Mouse (Mus musculus) heart, embryonic 13.5 days (tissue): ENCODE data around the gene Tns3. TPM values are rescaled to one million over a fixed set of nuclear protein-coding genes. Genes with fewer than 3 reads are reported as not detected.
A peak's percentile ranks its signal among the peaks of the same experiment; 100 is the strongest.

Experiments used
- ATAC-seq: fragments of 200-750 bp; cut with Nextera tagmentation; 2 replicates; pipeline ENCODE4 v1.8.0; 2017; ENCODE audit warnings: moderate TSS enrichment; ENCODE audit not compliant: insufficient number of reproducible peaks, low FRiP score, low TSS enrichment; ENCODE audit errors: extremely low read depth
- H3K27ac ChIP-seq: fragments of 300-500 bp; sonication (generic); replicated peaks from 2 replicates; pipeline ENCODE4 v1.5.1; 2015; ENCODE audit warnings: moderate library complexity, mild to moderate bottlenecking, inconsistent platforms
- H3K27me3 ChIP-seq: fragments of 300-500 bp; sonication (generic); replicated peaks from 2 replicates; pipeline ENCODE4 v1.6.1; 2015; ENCODE audit warnings: mild to moderate bottlenecking, inconsistent platforms
- H3K36me3 ChIP-seq: fragments of 300-500 bp; sonication (generic); 2 replicates; pipeline ENCODE4 v1.6.1; 2015; ENCODE audit warnings: mild to moderate bottlenecking, inconsistent platforms
- H3K4me1 ChIP-seq: fragments of 300-500 bp; sonication (generic); 2 replicates; pipeline ENCODE4 v1.6.1; 2015; ENCODE audit warnings: inconsistent platforms
- H3K4me2 ChIP-seq: fragments of 300-500 bp; sonication (generic); 2 replicates; pipeline ENCODE4 v1.6.1; 2015; ENCODE audit warnings: inconsistent platforms, mild to moderate bottlenecking, moderate library complexity
- H3K4me3 ChIP-seq: fragments of 300-500 bp; sonication (generic); 2 replicates; pipeline ENCODE4 v1.5.1; 2015; ENCODE audit warnings: moderate library complexity, mild to moderate bottlenecking, inconsistent platforms
- H3K9ac ChIP-seq: fragments of 300-500 bp; sonication (generic); 2 replicates; pipeline ENCODE4 v1.6.1; 2015; ENCODE audit warnings: inconsistent platforms, mild to moderate bottlenecking, moderate library complexity
- H3K9me3 ChIP-seq: fragments of 300-500 bp; sonication (generic); 2 replicates; pipeline ENCODE4 v1.6.1; 2016; ENCODE audit warnings: inconsistent platforms
- WGBS: fragments of 180-500 bp; shearing (Covaris S2); methylation state at CpG from one replicate; pipeline ENCODE4 v1.1.7; 2015; ENCODE audit warnings: mixed read lengths; 5-methylcytosine and 5-hydroxymethylcytosine counted together
- polyA plus RNA-seq: library from polyadenylated mRNA; unstranded; fragments of >200 nt; fragmentation: Nextera tagmentation; extraction: Ambion mirVana; gene quantifications from 2 replicates; pipeline ENCODE4 v1.2.1, GENCODE M21; 2015

The Tns3 gene
- polyA plus RNA-seq, 1 experiment from 2014 or later: 15.2 TPM

- no peak for ATAC-seq
Observed at GRCm38 (mm10) chr11:8659851-8660250, 4.5 kb downstream of the Tns3 start.

GRCm38 (mm10) chr11:8659061-8659460 is 5.3 kb downstream of the Tns3 start:
- peaks cover 70% of the 10 kb centered on the region for H3K4me1 ChIP-seq
- H3K9ac ChIP-seq: peak overlapping the region; percentile 62; the same call in 1 of the 2 replicates
- peaks cover 17% of the 10 kb centered on the region; the same call in 1 of the 2 replicates for H3K36me3 ChIP-seq
- H3K4me3 ChIP-seq: no peak overlapping the region
- no peaks in the 10 kb centered on the region for H3K9me3 ChIP-seq
- peak overlapping the region; percentile 59 for H3K27ac ChIP-seq
- H3K4me2 ChIP-seq: no peak overlapping the region
- no peaks in the 10 kb centered on the region for H3K27me3 ChIP-seq
- no peak; the same call in 1 of the 2 replicates for ATAC-seq
- WGBS: 66% methylated on average over 6 of the region's 6 CpGs

More at GRCm38 (mm10) chr11:8659851-8660250, 4.5 kb downstream of the Tns3 start:
- peak overlapping the region; percentile 16 for H3K4me2 ChIP-seq
- 31% methylated on average over 9 of the region's 9 CpGs for WGBS
- peaks cover 17% of the 10 kb centered on the region; the same call in 1 of the 2 replicates for H3K36me3 ChIP-seq
- H3K27ac ChIP-seq: peak overlapping the region; percentile 59
- H3K4me3 ChIP-seq: no peak overlapping the region; the same call in 1 of the 2 replicates
- no peaks in the 10 kb centered on the region for H3K9me3 ChIP-seq
- peak overlapping the region; percentile 20; the same call in 1 of the 2 replicates for H3K9ac ChIP-seq
- peaks cover 3% of the 10 kb centered on the region for H3K27me3 ChIP-seq
- H3K4me1 ChIP-seq: peaks cover 67% of the 10 kb centered on the region

- Histone ChIP-seq H3K27me3 (no peaks in the 10 kb centered on the region), H3K27ac (no peak overlapping the region), H3K9me3 (no peaks in the 10 kb centered on the region), H3K36me3 (peaks cover 17% of the 10 kb centered on the region; the same call in 1 of the 2 replicates), H3K9ac (no peak overlapping the region), H3K4me3 (no peak overlapping the region), H3K4me2 (no peak overlapping the region), H3K4me1 (peaks cover 75% of the 10 kb centered on the region)
- no peak for ATAC-seq
- WGBS: 89% methylated on average over 8 of the region's 8 CpGs
Observed at GRCm38 (mm10) chr11:8657493-8657892, 6.8 kb downstream of the Tns3 start.

GRCm38 (mm10) chr11:8656448-8657393 is 7.6 kb downstream of the Tns3 start:
- Histone ChIP-seq H3K27me3 (no peaks in the 10 kb centered on the region), H3K9ac (no peak overlapping the region), H3K27ac (no peak overlapping the region), H3K36me3 (peaks cover 17% of the 10 kb centered on the region; the same call in 1 of the 2 replicates), H3K9me3 (no peaks in the 10 kb centered on the region), H3K4me1 (peaks cover 75% of the 10 kb centered on the region), H3K4me2 (no peak overlapping the region), H3K4me3 (no peak overlapping the region)
- WGBS: 76% methylated on average over 12 of the region's 12 CpGs
- ATAC-seq: no peak

- H3K9ac ChIP-seq: no peak overlapping the region
- peak overlapping the region; percentile 70 for H3K27ac ChIP-seq
- no peak for ATAC-seq
- no peaks in the 10 kb centered on the region for H3K9me3 ChIP-seq
- 66% methylated on average over 13 of the region's 13 CpGs for WGBS
- no peak overlapping the region for H3K4me2 ChIP-seq
- peaks cover 9% of the 10 kb centered on the region; the same call in 1 of the 2 replicates for H3K36me3 ChIP-seq
- H3K4me3 ChIP-seq: no peak overlapping the region
- H3K27me3 ChIP-seq: no peaks in the 10 kb centered on the region
- H3K4me1 ChIP-seq: peaks cover 73% of the 10 kb centered on the region
Observed at GRCm38 (mm10) chr11:8653800-8654295, 10.5 kb downstream of the Tns3 start.

- Histone ChIP-seq H3K9ac (0 out of 2 replicates have a peak overlapping the region, but pooled peaks have one; percentile 37), H3K4me1 (peaks cover 78% of the 10 kb centered on the region), H3K36me3 (peaks cover under 1% of the 10 kb centered on the region; the same call in 1 of the 2 replicates), H3K27me3 (no peaks in the 10 kb centered on the region), H3K9me3 (no peaks in the 10 kb centered on the region), H3K4me3 (no peak overlapping the region), H3K4me2 (peak overlapping the region; percentile 4; the same call in 1 of the 2 replicates), H3K27ac (peak overlapping the region; percentile 70)
- WGBS: 42% methylated on average over 10 of the region's 10 CpGs
- no peak for ATAC-seq
Observed at GRCm38 (mm10) chr11:8652792-8653645, 11.3 kb downstream of the Tns3 start.

- no peaks in the 10 kb centered on the region for H3K27me3 ChIP-seq
- H3K9ac ChIP-seq: no peak overlapping the region
- H3K4me3 ChIP-seq: no peak overlapping the region
- H3K27ac ChIP-seq: peak overlapping the region; percentile 70
- H3K4me1 ChIP-seq: peaks cover 86% of the 10 kb centered on the region
- H3K36me3 ChIP-seq: no peaks in the 10 kb centered on the region
- H3K4me2 ChIP-seq: no peak overlapping the region
- no peaks in the 10 kb centered on the region for H3K9me3 ChIP-seq
- WGBS: 77% methylated on average over 10 of the region's 10 CpGs
- no peak for ATAC-seq
Observed at GRCm38 (mm10) chr11:8652116-8652714, 12.1 kb downstream of the Tns3 start.

GRCm38 (mm10) chr11:8651448-8652035 is 12.8 kb downstream of the Tns3 start:
- no peaks in the 10 kb centered on the region for H3K36me3 ChIP-seq
- H3K9me3 ChIP-seq: no peaks in the 10 kb centered on the region
- no peak overlapping the region for H3K4me2 ChIP-seq
- 71% methylated on average over 10 of the region's 10 CpGs for WGBS
- ATAC-seq: no peak
- peaks cover 81% of the 10 kb centered on the region for H3K4me1 ChIP-seq
- no peaks in the 10 kb centered on the region for H3K27me3 ChIP-seq
- H3K9ac ChIP-seq: peak overlapping the region; percentile 20; the same call in 1 of the 2 replicates
- H3K4me3 ChIP-seq: no peak overlapping the region
- no peak overlapping the region for H3K27ac ChIP-seq

- Histone ChIP-seq H3K9ac (no peak overlapping the region), H3K9me3 (no peaks in the 10 kb centered on the region), H3K27me3 (no peaks in the 10 kb centered on the region), H3K27ac (no peak overlapping the region), H3K4me1 (peaks cover 58% of the 10 kb centered on the region), H3K36me3 (0 out of 2 replicates have a peak, but pooled peaks cover 2% of the 10 kb centered on the region), H3K4me3 (no peak overlapping the region), H3K4me2 (no peak overlapping the region)
- no peak for ATAC-seq
- WGBS: 68% methylated on average over 3 of the region's 3 CpGs
Observed at GRCm38 (mm10) chr11:8645609-8646008, 18.7 kb downstream of the Tns3 start.

GRCm38 (mm10) chr11:8644272-8644671 is 20.1 kb downstream of the Tns3 start:
- no peak overlapping the region for H3K4me3 ChIP-seq
- 87% methylated on average over 2 of the region's 2 CpGs for WGBS
- H3K27ac ChIP-seq: no peak overlapping the region
- ATAC-seq: no peak
- H3K36me3 ChIP-seq: 0 out of 2 replicates have a peak, but pooled peaks cover 2% of the 10 kb centered on the region
- H3K4me2 ChIP-seq: no peak overlapping the region
- no peaks in the 10 kb centered on the region for H3K9me3 ChIP-seq
- peaks cover 60% of the 10 kb centered on the region for H3K4me1 ChIP-seq
- no peaks in the 10 kb centered on the region for H3K27me3 ChIP-seq
- no peak overlapping the region for H3K9ac ChIP-seq
